Mouse (Mus musculus): ENCODE data around the gene Fndc9. TPM values are rescaled to one million over a fixed set of nuclear protein-coding genes. Genes with fewer than 3 reads are reported as not detected.

Gene Fndc9
- polyA plus RNA-seq, 1 experiment from 2014 or later = not detected

DNA sequence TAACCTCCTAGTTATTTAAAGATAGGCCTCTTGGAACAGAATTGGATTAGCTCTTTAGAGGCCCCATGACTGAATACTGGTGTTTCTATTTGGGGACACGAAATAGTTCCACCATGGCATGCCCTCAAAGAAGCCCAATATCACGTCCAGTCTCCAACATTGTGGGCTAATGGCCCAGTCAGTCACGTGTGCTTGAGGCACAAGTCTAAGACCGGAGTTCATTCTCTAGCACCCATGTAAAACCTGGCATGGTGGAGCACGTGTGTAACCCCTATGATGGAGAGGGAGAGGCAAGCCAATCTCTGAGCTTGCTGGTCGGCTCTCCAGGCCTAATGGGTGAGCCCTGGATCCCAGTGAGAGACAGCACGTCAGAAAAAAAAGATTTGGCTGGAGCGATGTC lies 40.8 kb downstream of the Fndc9 start:
- Histone ChIP-seq H3K27ac (no peak overlapping the region), H3K36me3 (ENCODE audit: inconsistent target) (peaks cover 57% of the 10 kb centered on the region), H3K79me2 (ENCODE audit: inconsistent target) (no peaks in the 10 kb centered on the region), H3K4me3 (ENCODE audit: inconsistent target) (no peak overlapping the region)
- 86% methylated on average over 8 of the region's 8 CpGs for WGBS (ENCODE audit: missing documents)

GRCm38 (mm10) chr11:46276778-46277177 lies 41.4 kb downstream of the Fndc9 start:
- no peak overlapping the region for H3K27ac ChIP-seq
- 80% methylated on average over 5 of the region's 5 CpGs for WGBS (ENCODE audit: missing documents)
- H3K4me3 ChIP-seq (ENCODE audit: inconsistent target) = no peak overlapping the region
- H3K79me2 ChIP-seq (ENCODE audit: inconsistent target) = no peaks in the 10 kb centered on the region
- H3K36me3 ChIP-seq (ENCODE audit: inconsistent target) = peaks cover 58% of the 10 kb centered on the region

DNA sequence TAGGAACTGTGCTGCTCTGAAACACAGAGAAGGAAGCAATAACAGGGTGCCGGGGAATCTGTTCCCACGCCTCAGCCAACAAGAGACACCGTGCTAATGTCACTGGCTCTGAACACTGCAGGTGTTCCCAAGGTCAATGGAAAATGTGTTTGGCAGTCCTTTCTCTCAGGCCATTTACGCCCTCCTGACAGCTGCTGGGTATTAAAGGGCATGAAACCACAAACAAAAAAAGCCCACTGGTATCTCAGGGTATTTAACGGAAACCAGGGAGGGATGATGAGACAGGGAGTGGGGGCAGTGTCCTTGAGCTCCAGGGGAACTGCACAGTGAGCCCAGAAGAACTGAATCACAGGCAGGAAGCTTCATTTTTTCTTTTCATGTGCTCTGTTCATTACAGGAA lies 42.8 kb downstream of the Fndc9 start:
- no peaks in the 10 kb centered on the region for H3K79me2 ChIP-seq (ENCODE audit: inconsistent target)
- peaks cover 57% of the 10 kb centered on the region for H3K36me3 ChIP-seq (ENCODE audit: inconsistent target)
- no peak overlapping the region for H3K4me3 ChIP-seq (ENCODE audit: inconsistent target)
- WGBS (ENCODE audit: missing documents) = 94% methylated on average over 5 of the region's 5 CpGs
- no peak overlapping the region for H3K27ac ChIP-seq

DNA sequence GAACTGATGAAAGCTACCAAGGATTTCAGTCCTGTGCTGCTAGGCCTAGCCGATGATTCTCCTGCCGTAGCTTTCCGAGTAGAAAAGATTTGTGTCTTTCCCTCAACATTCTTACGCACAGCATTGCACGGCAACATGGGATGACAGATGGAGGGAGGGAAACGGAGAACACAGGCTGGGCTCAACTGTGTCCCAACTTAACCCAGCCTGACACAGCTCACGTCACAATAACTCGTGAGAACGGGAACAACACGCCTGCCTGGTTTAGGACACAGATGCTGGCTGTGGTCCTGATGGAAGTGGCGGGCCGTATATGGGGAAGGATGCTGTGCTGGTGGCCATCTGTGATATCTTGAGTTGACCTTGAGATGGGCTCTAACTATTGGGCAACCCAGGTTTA lies 43.4 kb downstream of the Fndc9 start:
- Histone ChIP-seq H3K4me3 (ENCODE audit: inconsistent target) (no peak overlapping the region), H3K36me3 (ENCODE audit: inconsistent target) (peaks cover 60% of the 10 kb centered on the region), H3K27ac (no peak overlapping the region), H3K79me2 (ENCODE audit: inconsistent target) (no peaks in the 10 kb centered on the region)
- 92% methylated on average over 12 of the region's 12 CpGs for WGBS (ENCODE audit: missing documents)

DNA sequence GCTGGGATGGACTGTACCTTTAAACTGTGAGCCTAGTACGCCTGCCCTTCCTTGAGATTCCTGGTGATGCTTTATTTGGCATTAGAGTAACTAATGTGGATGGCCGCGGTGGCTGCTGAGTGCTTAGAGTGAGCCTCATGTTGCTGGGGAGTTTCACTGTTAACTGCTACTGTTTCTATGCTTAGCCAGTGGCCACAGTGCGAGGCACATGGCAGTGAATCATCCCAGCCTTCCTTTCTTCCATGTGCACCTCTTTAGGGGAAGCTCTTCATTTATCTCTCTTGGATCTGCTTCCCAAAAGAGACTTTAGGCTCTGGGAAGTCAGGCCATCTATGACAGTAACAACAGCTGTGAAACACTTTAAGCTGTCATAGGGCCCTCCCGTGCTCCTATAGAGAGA lies 47.3 kb downstream of the Fndc9 start:
- Histone ChIP-seq H3K4me3 (ENCODE audit: inconsistent target) (no peak overlapping the region), H3K79me2 (ENCODE audit: inconsistent target) (no peaks in the 10 kb centered on the region), H3K36me3 (ENCODE audit: inconsistent target) (peaks cover 59% of the 10 kb centered on the region), H3K27ac (peak overlapping the region; percentile 28; the same call in 1 of the 2 replicates)
- 94% methylated on average over 5 of the region's 5 CpGs for WGBS (ENCODE audit: missing documents)

DNA sequence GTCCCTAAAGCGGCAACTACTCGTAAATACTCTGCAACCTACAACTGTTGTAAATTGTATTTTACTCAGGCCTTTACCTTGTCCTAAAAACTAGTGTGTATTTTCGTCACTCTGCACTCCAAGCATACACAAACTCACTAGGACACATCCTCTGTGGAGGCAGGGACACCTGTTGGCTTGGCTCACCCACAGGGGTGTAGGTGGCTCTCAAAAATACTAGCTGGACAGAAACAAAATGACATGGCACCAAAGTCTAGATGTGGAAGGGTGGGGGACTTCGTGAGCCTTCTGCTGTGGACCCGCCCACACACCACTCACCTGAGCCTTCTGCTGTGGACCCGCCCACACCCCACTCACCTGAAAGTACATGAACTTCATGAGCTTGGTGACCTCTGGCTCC lies 48.5 kb downstream of the Fndc9 start:
- Histone ChIP-seq H3K4me3 (ENCODE audit: inconsistent target) (no peak overlapping the region), H3K79me2 (ENCODE audit: inconsistent target) (no peaks in the 10 kb centered on the region), H3K36me3 (ENCODE audit: inconsistent target) (peaks cover 57% of the 10 kb centered on the region; the same call in 1 of the 2 replicates), H3K27ac (no peak overlapping the region)
- WGBS (ENCODE audit: missing documents) = 93% methylated on average over 6 of the region's 6 CpGs

GRCm38 (mm10) chr11:46286803-46287202 lies 51.5 kb downstream of the Fndc9 start:
- Histone ChIP-seq H3K79me2 (ENCODE audit: inconsistent target) (peaks cover 2% of the 10 kb centered on the region; the same call in 1 of the 2 replicates), H3K27ac (peak overlapping the region; percentile 19; the same call in 1 of the 2 replicates), H3K36me3 (ENCODE audit: inconsistent target) (peaks cover 67% of the 10 kb centered on the region), H3K4me3 (ENCODE audit: inconsistent target) (no peak overlapping the region)
- WGBS (ENCODE audit: missing documents) = 4% methylated on average over 6 of the region's 6 CpGs

DNA sequence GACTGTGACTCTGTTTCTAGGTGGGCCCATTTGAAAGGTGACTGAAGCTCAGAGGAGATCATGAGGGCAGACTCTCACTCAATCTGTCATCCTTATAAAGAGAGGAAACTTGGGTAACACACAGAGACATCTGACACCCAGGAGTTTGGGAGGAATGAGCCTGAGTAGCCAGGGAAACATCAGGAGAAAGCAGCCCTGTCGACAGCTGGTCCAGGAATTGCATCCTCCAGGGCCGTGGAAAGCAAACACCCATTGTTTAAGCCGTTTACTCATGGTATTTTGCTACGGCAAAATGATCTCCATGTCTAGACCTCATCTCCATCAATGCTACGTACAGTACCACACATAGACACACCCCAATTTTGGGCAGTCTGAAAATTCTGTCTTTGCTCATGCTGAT lies 52.8 kb downstream of the Fndc9 start:
- no peak overlapping the region for H3K4me3 ChIP-seq (ENCODE audit: inconsistent target)
- peaks cover 55% of the 10 kb centered on the region for H3K36me3 ChIP-seq (ENCODE audit: inconsistent target)
- 98% methylated on average over 5 of the region's 5 CpGs for WGBS (ENCODE audit: missing documents)
- H3K79me2 ChIP-seq (ENCODE audit: inconsistent target) = peaks cover 15% of the 10 kb centered on the region; the same call in 1 of the 2 replicates
- H3K27ac ChIP-seq = no peak overlapping the region

DNA sequence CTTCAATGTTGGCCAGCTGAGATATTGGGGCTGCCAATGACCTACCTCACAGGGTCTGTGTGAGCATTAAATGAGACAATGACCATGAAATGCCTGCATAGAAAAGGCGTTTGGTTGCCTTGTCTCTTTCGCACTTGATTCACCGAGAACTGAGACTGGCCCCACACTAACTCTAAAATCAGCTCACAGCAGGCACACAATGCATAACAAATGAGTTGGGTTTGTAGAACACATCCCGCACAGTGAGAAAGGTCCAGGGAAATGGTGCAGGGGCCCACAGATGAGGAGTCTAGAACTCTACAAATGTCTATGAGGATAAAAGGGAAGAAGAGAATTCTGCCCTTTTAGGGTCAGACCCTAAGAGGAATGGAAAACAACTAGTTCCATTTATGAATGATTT lies 53.7 kb downstream of the Fndc9 start:
- Histone ChIP-seq H3K79me2 (ENCODE audit: inconsistent target) (peaks cover 25% of the 10 kb centered on the region; the same call in 1 of the 2 replicates), H3K36me3 (ENCODE audit: inconsistent target) (peaks cover 48% of the 10 kb centered on the region), H3K4me3 (ENCODE audit: inconsistent target) (no peak overlapping the region), H3K27ac (no peak overlapping the region)
- 90% methylated on average over 4 of the region's 4 CpGs for WGBS (ENCODE audit: missing documents)

Other genes starting within 250 kb of the Fndc9 start
- 2.0 to 9.0 TPM (median 8.5 TPM) in 3 replicates for gene Gm12166, start 183.2 kb upstream of the Fndc9 start, polyA plus RNA-seq (2018)
- gene Adam19, start 179.5 kb upstream of the Fndc9 start, polyA plus RNA-seq (2018) = 4.7 to 18.1 TPM (median 13.4 TPM) in 3 replicates
- gene Nipal4, start 69.0 kb upstream of the Fndc9 start, polyA plus RNA-seq (2018) = not detected in 3 replicates
- gene Cyfip2, start 77.3 kb downstream of the Fndc9 start, polyA plus RNA-seq (2018) = 37.5 to 67.1 TPM (median 52.7 TPM) in 3 replicates
- gene Itk, start 154.0 kb downstream of the Fndc9 start, polyA plus RNA-seq (2018) = 0.17 TPM in 1 of 3 replicates, not detected in the others
- gene Fam71b, start 161.0 kb downstream of the Fndc9 start, polyA plus RNA-seq (2018) = not detected in 3 replicates
- 27.5 to 43.6 TPM (median 39.4 TPM) in 3 replicates for gene Med7, start 201.4 kb downstream of the Fndc9 start, polyA plus RNA-seq (2018)
- gene Havcr2, start 219.4 kb downstream of the Fndc9 start, polyA plus RNA-seq (2018) = 18.7 to 40.5 TPM (median 38.9 TPM) in 3 replicates